Mouse (Mus musculus) embryonic facial prominence, embryonic 11.5 days (tissue): ENCODE measurements around the gene H2-DMa. TPM values are rescaled to one million over a fixed set of nuclear protein-coding genes. Genes with fewer than 3 reads are reported as not detected.

Experiments used
- ATAC-seq: fragments of 200-750 bp; cut with Nextera tagmentation; replicated peaks from 2 replicates; pipeline ENCODE4 v1.8.0; 2017; ENCODE audit warnings: low read depth; ENCODE audit not compliant: insufficient number of reproducible peaks, low FRiP score, low TSS enrichment
- DNase-seq: peaks from one replicate; pipeline ENCODE4 v3.0.0-alpha.2; 2015; ENCODE audit warnings: low spot score
- H3K27ac ChIP-seq: fragments of 300-500 bp; sonication (generic); replicated peaks from 2 replicates; pipeline ENCODE4 v1.5.1; 2014; ENCODE audit warnings: mild to moderate bottlenecking, low read depth, low read length, control low read depth
- H3K27me3 ChIP-seq: fragments of 300-500 bp; sonication (generic); 2 replicates; pipeline ENCODE4 v1.6.1; 2014; ENCODE audit warnings: mild to moderate bottlenecking, low read length, moderate library complexity, mixed read lengths; ENCODE audit not compliant: control insufficient read depth, insufficient read depth
- H3K36me3 ChIP-seq: fragments of 300-500 bp; sonication (generic); replicated peaks from 2 replicates; pipeline ENCODE4 v1.6.1; 2014; ENCODE audit warnings: low read depth, mild to moderate bottlenecking, low read length, moderate library complexity, mixed read lengths; ENCODE audit not compliant: control insufficient read depth, insufficient read depth
- H3K4me1 ChIP-seq: fragments of 300-500 bp; sonication (generic); 2 replicates; pipeline ENCODE4 v1.6.1; 2014; ENCODE audit warnings: low read length, mixed read lengths; ENCODE audit not compliant: control insufficient read depth, insufficient read depth
- H3K4me2 ChIP-seq: fragments of 300-500 bp; sonication (generic); 2 replicates; pipeline ENCODE4 v1.6.1; 2014; ENCODE audit warnings: low read depth, mild to moderate bottlenecking, control low read depth, low read length, moderate library complexity
- H3K4me3 ChIP-seq: fragments of 300-500 bp; sonication (generic); 2 replicates; pipeline ENCODE4 v1.5.1; 2014; ENCODE audit warnings: low read depth, low read length, control low read depth
- H3K9ac ChIP-seq: fragments of 300-500 bp; sonication (generic); replicated peaks from 2 replicates; pipeline ENCODE4 v1.6.1; 2014; ENCODE audit warnings: mild to moderate bottlenecking, control low read depth, low read length
- H3K9me3 ChIP-seq: fragments of 300-500 bp; sonication (generic); replicated peaks from 2 replicates; pipeline ENCODE4 v1.6.1; 2016; ENCODE audit warnings: mild to moderate bottlenecking, low read length, inconsistent platforms, mixed read lengths; ENCODE audit not compliant: control insufficient read depth
- WGBS: fragments of 180-500 bp; shearing (Covaris S2); extraction: QIAGEN DNeasy Blood & Tissue Kit; methylation state at CpG from one replicate; pipeline ENCODE4 v1.1.7; 2014; 5-methylcytosine and 5-hydroxymethylcytosine counted together
- polyA plus RNA-seq: library from polyadenylated mRNA; unstranded; fragments of >200 nt; fragmentation: Nextera tagmentation; extraction: Ambion mirVana; gene quantifications from 2 replicates; pipeline ENCODE4 v1.2.1, GENCODE M21; 2014

Gene H2-DMa
- polyA plus RNA-seq, 1 experiment from 2014 or later = 9.7 TPM

DNA sequence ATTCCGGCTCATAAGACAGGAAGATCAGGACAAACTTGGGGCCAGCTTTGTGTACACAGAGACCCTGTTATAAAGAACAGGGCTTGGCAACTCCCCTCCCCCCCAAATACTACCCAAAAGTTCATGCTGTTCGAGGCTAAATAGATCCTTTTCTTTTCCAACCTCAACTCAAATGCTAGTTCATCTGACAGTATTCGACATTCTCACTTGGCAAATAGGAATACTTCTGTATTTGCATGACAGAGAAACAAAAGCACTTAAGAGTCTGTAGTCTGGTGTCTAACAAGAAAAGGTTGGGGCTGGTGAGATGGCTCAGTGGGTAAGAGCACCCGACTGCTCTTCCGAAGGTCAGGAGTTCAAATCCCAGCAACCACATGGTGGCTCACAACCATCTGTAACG, 10.9 kb upstream of the H2-DMa start:
- Histone ChIP-seq H3K4me3 (no peak overlapping the region), H3K9ac (no peak overlapping the region), H3K36me3 (peaks cover 16% of the 10 kb centered on the region), H3K9me3 (no peaks in the 10 kb centered on the region), H3K27ac (no peak overlapping the region), H3K4me1 (no peaks in the 10 kb centered on the region), H3K27me3 (no peaks in the 10 kb centered on the region), H3K4me2 (no peak overlapping the region)
- no peak for DNase-seq
- no peak for ATAC-seq
- 82% methylated on average over 5 of the region's 6 CpGs for WGBS

DNA sequence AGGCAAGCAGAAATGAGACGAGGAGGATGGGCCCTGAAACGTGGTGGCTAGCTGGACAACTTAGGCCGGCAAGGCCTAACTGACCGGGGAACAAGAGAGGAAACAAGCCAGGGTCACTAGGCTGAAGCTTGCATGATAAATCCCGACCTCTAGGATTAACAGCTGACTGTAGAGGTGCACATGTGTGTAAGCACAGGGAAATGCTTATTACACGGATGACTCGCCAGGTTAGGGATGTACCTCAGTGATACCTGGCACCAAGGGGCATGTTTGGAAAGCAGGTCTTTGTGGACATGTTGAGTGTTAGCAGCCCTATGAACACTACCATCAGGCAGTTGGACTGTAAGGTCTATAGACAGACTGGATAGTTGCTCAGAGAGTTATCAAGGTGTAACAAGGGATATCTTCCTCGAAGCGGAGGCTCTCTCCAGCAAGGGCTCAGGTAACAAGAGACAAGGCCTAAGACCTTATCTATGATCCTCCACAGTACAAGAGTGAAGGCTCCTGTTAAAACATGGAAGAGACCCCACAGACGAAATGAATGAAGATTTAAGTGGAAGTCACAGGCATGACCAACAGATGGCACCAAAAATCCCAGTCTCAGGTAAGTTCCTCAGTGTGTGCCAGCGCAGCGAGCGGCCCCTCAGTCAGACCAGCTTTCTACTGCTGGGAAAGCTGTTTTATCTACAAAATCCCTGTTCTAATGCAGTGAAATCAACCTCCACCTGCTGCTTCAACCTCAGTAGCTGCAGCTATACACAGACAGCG, 10.1 kb upstream of the H2-DMa start:
- H3K4me3 ChIP-seq = no peak overlapping the region
- DNase-seq (peak; percentile 17), ATAC-seq (no peak)
- peaks cover 22% of the 10 kb centered on the region for H3K36me3 ChIP-seq
- no peak overlapping the region for H3K4me2 ChIP-seq
- no peaks in the 10 kb centered on the region for H3K27me3 ChIP-seq
- H3K9ac ChIP-seq = no peak overlapping the region
- no peaks in the 10 kb centered on the region for H3K4me1 ChIP-seq
- no peak overlapping the region for H3K27ac ChIP-seq
- WGBS = 78% methylated on average over 14 of the region's 14 CpGs
- no peaks in the 10 kb centered on the region for H3K9me3 ChIP-seq

DNA sequence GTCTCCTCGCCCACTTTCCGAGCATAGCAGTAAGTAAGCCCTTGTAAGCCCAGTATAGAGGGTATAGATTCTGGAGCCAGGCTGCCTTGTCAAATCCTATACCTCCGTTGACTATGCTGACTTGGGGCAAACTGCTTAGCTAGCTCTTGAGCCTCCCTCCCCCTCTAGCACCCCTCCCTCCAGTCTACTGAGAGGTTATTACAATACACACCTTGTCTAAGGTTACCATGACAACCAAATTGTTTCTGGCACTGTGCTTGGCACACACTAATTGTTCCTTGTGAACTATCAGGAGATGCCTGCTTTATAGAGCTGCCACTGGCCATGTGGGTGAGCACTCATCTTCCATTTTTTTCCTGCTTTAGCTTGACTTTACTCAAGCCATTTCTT, 9.5 kb upstream of the H2-DMa start:
- H3K4me1 ChIP-seq = no peaks in the 10 kb centered on the region
- H3K4me2 ChIP-seq = no peak overlapping the region
- no peaks in the 10 kb centered on the region for H3K9me3 ChIP-seq
- no peaks in the 10 kb centered on the region for H3K27me3 ChIP-seq
- WGBS = 71% methylated on average over 3 of the region's 3 CpGs
- no peak overlapping the region for H3K9ac ChIP-seq
- ATAC-seq (no peak), DNase-seq (peak; percentile 13)
- H3K4me3 ChIP-seq = no peak overlapping the region
- no peak overlapping the region for H3K27ac ChIP-seq
- peaks cover 26% of the 10 kb centered on the region for H3K36me3 ChIP-seq

DNA sequence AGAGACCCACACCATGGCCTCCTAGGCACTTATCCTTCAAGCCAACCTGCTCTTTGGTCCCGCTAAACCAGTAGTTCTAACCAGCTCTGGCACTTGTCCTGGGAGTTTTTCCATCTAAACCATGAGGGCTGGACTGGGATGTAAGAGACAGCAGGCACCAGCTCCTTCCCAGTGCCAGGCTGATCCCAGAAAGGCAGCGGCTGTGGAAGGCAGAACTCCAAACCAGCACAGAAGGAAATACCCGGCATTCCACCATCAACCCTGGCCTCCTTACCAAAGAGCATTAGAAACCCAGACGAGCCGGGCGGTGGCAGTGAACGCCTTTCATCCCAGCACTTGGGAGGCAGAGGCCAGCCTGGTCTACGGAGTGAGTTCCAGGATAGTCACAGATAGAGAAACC, 9.0 kb upstream of the H2-DMa start:
- Histone ChIP-seq H3K4me2 (no peak overlapping the region), H3K9ac (no peak overlapping the region), H3K4me3 (no peak overlapping the region), H3K9me3 (no peaks in the 10 kb centered on the region), H3K4me1 (no peaks in the 10 kb centered on the region), H3K27me3 (no peaks in the 10 kb centered on the region), H3K27ac (no peak overlapping the region), H3K36me3 (peaks cover 31% of the 10 kb centered on the region)
- no peak for DNase-seq
- no peak for ATAC-seq
- WGBS = 65% methylated on average over 8 of the region's 8 CpGs

DNA sequence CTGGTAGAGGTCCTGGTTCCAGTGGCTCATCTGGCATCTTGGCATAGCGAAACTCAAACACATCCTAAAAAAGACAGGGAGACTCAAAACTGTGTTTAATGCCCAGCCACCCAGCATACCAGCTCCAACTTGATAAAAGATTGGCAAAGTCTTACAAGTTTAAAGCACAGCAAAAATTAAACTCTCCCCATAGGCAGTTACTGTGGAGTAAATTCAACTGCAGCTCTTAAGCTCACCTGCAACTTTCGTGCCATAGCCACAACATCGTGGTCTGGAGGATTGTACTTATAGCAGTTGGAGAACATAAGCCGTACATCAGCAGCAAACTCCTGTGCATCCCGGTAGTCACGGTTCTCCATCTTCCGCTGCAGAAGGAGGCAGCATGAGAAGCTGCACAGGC, 5.2 kb upstream of the H2-DMa start:
- 92% methylated on average over 7 of the region's 7 CpGs for WGBS
- Histone ChIP-seq H3K9ac (no peak overlapping the region), H3K27me3 (no peaks in the 10 kb centered on the region), H3K36me3 (peaks cover 44% of the 10 kb centered on the region), H3K9me3 (no peaks in the 10 kb centered on the region), H3K27ac (no peak overlapping the region), H3K4me1 (peaks cover 6% of the 10 kb centered on the region; the same call in 1 of the 2 replicates), H3K4me3 (no peak overlapping the region), H3K4me2 (no peak overlapping the region)
- DNase-seq (no peak), ATAC-seq (no peak)

DNA sequence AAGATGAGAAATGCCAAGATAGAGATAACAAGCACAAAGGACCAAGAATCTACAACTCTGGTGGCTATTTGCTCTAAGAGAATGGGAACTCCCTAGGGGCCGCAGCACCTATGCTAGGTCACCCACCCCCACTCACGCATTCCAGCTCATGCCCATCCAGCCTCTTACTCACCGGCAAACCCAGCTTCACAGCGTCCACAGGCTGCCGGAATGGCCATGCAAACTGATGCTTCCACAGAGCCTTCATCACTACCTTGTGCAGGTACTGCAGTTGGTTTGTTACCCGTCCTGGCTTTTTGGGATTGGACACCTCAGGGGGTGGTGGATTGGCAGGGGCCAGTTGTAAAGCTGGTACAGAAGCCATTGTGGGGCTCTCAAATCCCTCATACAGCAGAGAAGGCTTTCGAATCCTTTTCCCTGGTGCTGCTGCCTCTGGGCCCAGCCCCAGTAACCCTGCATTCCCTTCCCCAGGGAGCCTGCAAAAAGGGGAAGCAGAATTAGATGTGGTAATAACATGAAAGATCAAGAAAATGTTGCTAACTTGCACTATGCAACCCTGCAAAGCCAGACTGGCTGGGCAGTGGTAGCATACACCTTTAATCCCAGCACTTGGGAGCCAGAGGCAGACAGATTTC, 2.5 kb upstream of the H2-DMa start:
- 40% methylated on average over 7 of the region's 7 CpGs for WGBS
- Histone ChIP-seq H3K9me3 (no peaks in the 10 kb centered on the region), H3K27me3 (no peaks in the 10 kb centered on the region), H3K27ac (no peak overlapping the region), H3K4me1 (peaks cover 6% of the 10 kb centered on the region; the same call in 1 of the 2 replicates), H3K36me3 (peaks cover 40% of the 10 kb centered on the region), H3K9ac (peak overlapping the region; percentile 15), H3K4me2 (peak overlapping the region; percentile 81), H3K4me3 (peak overlapping the region; percentile 100)
- no peak for ATAC-seq
- DNase-seq = no peak

DNA sequence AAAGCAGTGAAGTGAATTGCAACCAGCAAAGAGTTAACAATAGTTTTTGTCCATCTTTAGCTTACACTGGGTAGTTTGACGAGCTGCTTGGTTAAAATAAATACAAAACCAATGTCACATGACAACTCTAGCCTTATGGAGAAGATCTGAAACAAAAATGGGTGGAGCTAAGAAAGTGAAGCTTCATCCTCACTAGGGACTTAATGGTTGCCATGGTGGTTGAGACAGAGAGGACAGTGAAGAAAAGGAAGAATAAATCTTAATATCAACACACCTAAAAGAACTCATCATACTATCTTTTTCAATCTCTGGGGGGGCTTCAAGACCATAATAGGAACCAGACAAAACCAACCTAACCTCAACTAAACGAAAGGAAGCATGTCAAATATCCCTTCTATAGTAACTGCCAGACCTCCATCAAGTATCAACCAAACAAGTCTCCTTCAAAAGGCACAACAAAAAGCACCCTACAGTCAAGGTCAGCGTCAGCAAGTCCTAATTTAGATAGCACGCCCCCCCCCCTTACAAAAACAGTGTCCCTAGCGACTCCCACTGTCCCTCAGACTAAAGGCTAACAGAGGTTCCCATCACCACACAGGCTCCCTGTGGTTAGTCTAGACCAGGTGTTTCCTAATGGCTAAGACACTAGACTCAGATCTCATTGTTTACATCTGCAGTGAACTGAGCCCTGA, 1.8 kb upstream of the H2-DMa start:
- 0% methylated on average over 5 of the region's 5 CpGs for WGBS
- no peak for ATAC-seq

More for the DNA sequence above, 1.8 kb upstream of the H2-DMa start:
- Histone ChIP-seq H3K36me3 (peaks cover 35% of the 10 kb centered on the region), H3K4me3 (peak overlapping the region; percentile 100), H3K9me3 (no peaks in the 10 kb centered on the region), H3K4me1 (peaks cover 6% of the 10 kb centered on the region; the same call in 1 of the 2 replicates), H3K9ac (peak overlapping the region; percentile 92), H3K27me3 (no peaks in the 10 kb centered on the region), H3K4me2 (peak overlapping the region; percentile 81), H3K27ac (no peak overlapping the region)
- peak; percentile 55 for DNase-seq
